Mouse (Mus musculus) heart, postnatal 0 days (tissue): Measurements from ENCODE around the gene Mcpt9.
"Not testable (repeated sequence)": the region's sequence is repeated elsewhere in the genome, so short reads cannot be mapped to it uniquely, and the experiment has no call there.

Source experiments
- CTCF ChIP-seq: IDR thresholded peaks from 2 replicates; pipeline ENCODE4 v1.5.1; 2016; ENCODE audit warnings: antibody characterized with exemption, control low read depth, low read depth
- EP300 ChIP-seq: IDR thresholded peaks from 2 replicates; pipeline ENCODE4 v1.6.1; 2016; ENCODE audit warnings: antibody characterized with exemption, low read depth

- TF ChIP-seq CTCF, EP300: not testable (repeated sequence)
These were observed 11.5 kb upstream of the Mcpt9 start, which contains the start of gene Mcpt2 for GRCm38 (mm10) chr14:56041792-56042191.
